Comparison of ENCODE assay signal across 14 mouse cellular contexts in genomic region chrX:93465711-93466110, GRCm38 (mm10).
DNase-seq lines count a peak whose midpoint lies in the region; ATAC-seq and TF ChIP-seq lines count a peak whose summit lies in the region.
"Had no signal": no experiment of that assay in that cellular context is flagged by ENCODE, and none has a peak within 500 bp of the region (broad histone marks: within the 10 kb centered on the region; RNA-seq: fewer than 3 reads in every experiment).

No protein-coding gene starts in this region.

- H3K4me3 ChIP-seq in forebrain, postnatal 0 days (ENCODE audit: low read depth, low read length), result no peak overlapping the region
- no peak overlapping the region for H3K4me3 ChIP-seq in forebrain, embryonic 13.5 days
- H3K4me3 ChIP-seq in liver, adult 2 months (ENCODE audit: insufficient read depth, low read depth, low read length), result no peak overlapping the region
- H3K4me3 ChIP-seq in liver, embryonic 12.5 days, result no peak overlapping the region
- no peak overlapping the region for H3K4me3 ChIP-seq in E14TG2a.4 (replicated peaks; ENCODE audit: low read length)
- H3K4me3 ChIP-seq: limb, embryonic 15.5 days had no signal

- no peaks in the 10 kb centered on the region for H3K36me3 ChIP-seq in forebrain, postnatal 0 days (ENCODE audit: insufficient read depth)
- H3K36me3 ChIP-seq in forebrain, embryonic 13.5 days (ENCODE audit: poor library complexity, severe bottlenecking), result no peaks in the 10 kb centered on the region
- H3K36me3 ChIP-seq in liver, adult 2 months (ENCODE audit: control insufficient read depth, insufficient read depth, low read length), result no peaks in the 10 kb centered on the region
- H3K36me3 ChIP-seq in liver, embryonic 12.5 days, result no peaks in the 10 kb centered on the region
- no peaks in the 10 kb centered on the region; the same call in none of the 2 replicates for H3K36me3 ChIP-seq in E14TG2a.4 (ENCODE audit: insufficient read depth, low read length)
- H3K36me3 ChIP-seq: limb, embryonic 15.5 days had no signal

- ATAC-seq in forebrain, postnatal 0 days, result peak; percentile 38; the same call in 1 of the 2 replicates
- ATAC-seq in forebrain, embryonic 13.5 days, result no peak
- no peak for ATAC-seq in liver, embryonic 12.5 days

- no peak overlapping the region for H3K9ac ChIP-seq in forebrain, postnatal 0 days
- H3K9ac ChIP-seq in forebrain, embryonic 13.5 days, result no peak overlapping the region
- no peak overlapping the region for H3K9ac ChIP-seq in liver, adult 2 months (ENCODE audit: low read depth, low read length)
- no peak overlapping the region for H3K9ac ChIP-seq in liver, embryonic 12.5 days
- H3K9ac ChIP-seq: limb, embryonic 15.5 days had no signal

- H3K27ac ChIP-seq in forebrain, postnatal 0 days (ENCODE audit: low read depth, low read length), result no peak overlapping the region
- H3K27ac ChIP-seq in forebrain, embryonic 13.5 days, result no peak overlapping the region
- no peak overlapping the region for H3K27ac ChIP-seq in liver, adult 2 months (replicated peaks; ENCODE audit: insufficient read depth, low read depth, low read length)
- no peak overlapping the region for H3K27ac ChIP-seq in liver, embryonic 12.5 days
- H3K27ac ChIP-seq: limb, embryonic 15.5 days had no signal

- TF ChIP-seq CTCF in forebrain, postnatal 0 days (IDR thresholded peaks at IDR 0.05; ENCODE audit: low read depth), result peak; percentile 45
- no peak for TF ChIP-seq CTCF in liver, adult 2 months (IDR thresholded peaks at IDR 0.05; ENCODE audit: low read depth, low read length)
- TF ChIP-seq CTCF in E14TG2a.4 (conservative IDR thresholded peaks at IDR 0.05; ENCODE audit: low read length), result peak; percentile 4; the same call in 1 of the 2 replicates

- no peaks in the 10 kb centered on the region for H3K79me2 ChIP-seq in liver, adult 2 months (ENCODE audit: control insufficient read depth, insufficient read depth, low read length)

- WGBS in forebrain, postnatal 0 days, result 22% methylated on average over 1 of the region's 1 CpGs
- WGBS in forebrain, embryonic 13.5 days, result 22% methylated on average over 1 of the region's 1 CpGs
- 43% methylated on average over 1 of the region's 1 CpGs for WGBS in liver, adult 2 months
- 43% methylated on average over 1 of the region's 1 CpGs for WGBS in liver, embryonic 12.5 days (ENCODE audit: insufficient replicate concordance)

- H3K27me3 ChIP-seq in forebrain, postnatal 0 days (ENCODE audit: insufficient read depth, low read length), result no peaks in the 10 kb centered on the region
- H3K27me3 ChIP-seq in forebrain, embryonic 13.5 days, result no peaks in the 10 kb centered on the region
- no peaks in the 10 kb centered on the region for H3K27me3 ChIP-seq in liver, adult 2 months (ENCODE audit: control insufficient read depth, insufficient read depth, low read length)
- H3K27me3 ChIP-seq in liver, embryonic 12.5 days (replicated peaks), result no peaks in the 10 kb centered on the region
- no peaks in the 10 kb centered on the region for H3K27me3 ChIP-seq in E14TG2a.4 (ENCODE audit: insufficient read depth, low read length)
- H3K27me3 ChIP-seq: limb, embryonic 15.5 days had no signal

- H3K9me3 ChIP-seq in forebrain, postnatal 0 days (ENCODE audit: low read length), result no peaks in the 10 kb centered on the region
- H3K9me3 ChIP-seq in forebrain, embryonic 13.5 days (replicated peaks), result no peaks in the 10 kb centered on the region
- no peaks in the 10 kb centered on the region for H3K9me3 ChIP-seq in liver, embryonic 12.5 days (replicated peaks)
- no peaks in the 10 kb centered on the region for H3K9me3 ChIP-seq in E14TG2a.4 (ENCODE audit: low read length)
- H3K9me3 ChIP-seq: G1E; limb, embryonic 15.5 days had no signal

- H3K4me1 ChIP-seq in forebrain, postnatal 0 days (ENCODE audit: insufficient read depth), result no peaks in the 10 kb centered on the region
- H3K4me1 ChIP-seq in forebrain, embryonic 13.5 days, result no peaks in the 10 kb centered on the region
- H3K4me1 ChIP-seq in liver, adult 2 months (ENCODE audit: control insufficient read depth, insufficient read depth, low read length), result no peaks in the 10 kb centered on the region
- no peaks in the 10 kb centered on the region for H3K4me1 ChIP-seq in liver, embryonic 12.5 days
- no peaks in the 10 kb centered on the region for H3K4me1 ChIP-seq in E14TG2a.4 (replicated peaks; ENCODE audit: low read depth, low read length)
- H3K4me1 ChIP-seq: limb, embryonic 15.5 days had no signal

- TF ChIP-seq POLR2A in liver, adult 2 months (IDR thresholded peaks at IDR 0.05; ENCODE audit: extremely low read depth, insufficient read depth, low read length), result no peak

- no peak overlapping the region for H3K4me2 ChIP-seq in forebrain, postnatal 0 days (ENCODE audit: low read depth)
- no peak overlapping the region for H3K4me2 ChIP-seq in forebrain, embryonic 13.5 days
- no peak overlapping the region for H3K4me2 ChIP-seq in liver, embryonic 12.5 days
- H3K4me2 ChIP-seq: limb, embryonic 15.5 days had no signal

- DNase-seq in forebrain, postnatal 0 days, result peak; percentile 33
- peak; percentile 9 for DNase-seq in liver, adult 2 months (ENCODE audit: extremely low read depth, low read depth, low spot score)
- peak; percentile 5 for DNase-seq in forelimb bud, embryonic 11.5 days (ENCODE audit: low read depth, low spot score)
- DNase-seq in gastrocnemius, postnatal 4 days (ENCODE audit: low spot score in 2 of 2), result no peak
- DNase-seq in thymus, postnatal 4 days, result no peak
- DNase-seq: cerebellum, adult 2 months; kidney, postnatal 10 days; right cerebral cortex, adult 18-20 months; thymus, postnatal 14 days had no signal

Comparison
In these comparisons a context has a peak if more than half of its experiments do, and no peak if none do; other contexts are left out.
1. DNase-seq: peak in forebrain, postnatal 0 days (single experiment), liver, adult 2 months (single experiment) and forelimb bud, embryonic 11.5 days (single experiment); none in gastrocnemius, postnatal 4 days (0 of 2) and thymus, postnatal 4 days (single experiment).